ENCODE assay signal across 20 mouse cellular contexts in the genomic region with DNA sequence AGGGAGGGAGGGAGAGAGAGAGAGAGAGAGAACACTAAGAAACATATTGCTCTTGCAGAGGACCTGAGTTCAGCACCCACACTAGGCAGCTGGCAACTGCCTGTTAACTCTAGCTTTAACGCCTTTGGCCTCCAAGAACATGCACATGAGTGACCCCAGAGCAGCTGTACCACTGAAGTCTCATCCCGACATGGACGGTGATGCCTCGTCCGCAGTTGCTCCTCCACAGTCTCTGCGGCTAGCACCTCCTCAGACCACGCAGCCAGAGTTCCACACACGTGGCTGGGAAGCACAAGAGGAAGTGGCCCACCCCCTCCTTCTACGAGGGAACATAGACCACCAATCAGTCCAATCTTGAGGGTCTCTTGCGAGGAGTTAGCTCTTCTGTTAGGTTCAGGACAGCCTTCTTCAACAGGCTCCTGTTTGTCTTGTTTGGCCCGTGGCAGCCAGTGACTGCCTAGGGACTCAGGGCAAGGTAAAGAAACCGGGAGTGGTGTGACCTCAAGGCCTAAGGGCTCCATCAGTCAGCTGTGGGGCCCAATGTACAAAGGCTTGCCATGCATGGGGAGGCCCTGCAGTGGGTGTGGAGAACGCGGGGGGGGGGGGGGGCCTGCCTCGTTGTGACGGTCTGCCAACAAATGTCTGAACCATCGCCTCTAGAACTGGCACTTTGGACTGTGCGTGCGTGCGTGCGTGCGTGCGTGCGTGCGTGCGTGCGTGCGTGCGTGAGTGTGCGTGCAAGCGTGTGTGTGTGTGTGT. TPM values are rescaled to one million over a fixed set of nuclear protein-coding genes. Genes with fewer than 3 reads are reported as not detected.
DNase-seq lines count a peak whose midpoint lies in the region; ATAC-seq lines count a peak whose summit lies in the region.
"Had no signal": no experiment of that assay in that cellular context is flagged by ENCODE, and none has a peak within 500 bp of the region (broad histone marks: within the 10 kb centered on the region; RNA-seq: fewer than 3 reads in every experiment).

No protein-coding gene starts in this region.

- no peaks in the 10 kb centered on the region for H3K9me3 ChIP-seq in intestine, embryonic 15.5 days
- H3K9me3 ChIP-seq in limb, embryonic 10.5 days (replicated peaks): no peaks in the 10 kb centered on the region
- no peaks in the 10 kb centered on the region for H3K9me3 ChIP-seq in stomach, embryonic 16.5 days (replicated peaks; ENCODE audit: control insufficient read depth, low read length)
- H3K9me3 ChIP-seq: embryonic facial prominence, embryonic 13.5 days; forebrain, embryonic 12.5 days; hindbrain, embryonic 15.5 days had no signal

- peaks cover 71% of the 10 kb centered on the region for H3K4me1 ChIP-seq in intestine, embryonic 15.5 days (replicated peaks)
- peaks cover 80% of the 10 kb centered on the region for H3K4me1 ChIP-seq in limb, embryonic 10.5 days
- peaks cover 57% of the 10 kb centered on the region for H3K4me1 ChIP-seq in stomach, embryonic 16.5 days (ENCODE audit: control insufficient read depth, insufficient read depth, low read length)

- H3K36me3 ChIP-seq in intestine, embryonic 15.5 days: no peaks in the 10 kb centered on the region
- H3K36me3 ChIP-seq in limb, embryonic 10.5 days: no peaks in the 10 kb centered on the region
- no peaks in the 10 kb centered on the region for H3K36me3 ChIP-seq in stomach, embryonic 16.5 days (ENCODE audit: control insufficient read depth, insufficient read depth, low read length)
- H3K36me3 ChIP-seq: embryonic facial prominence, embryonic 13.5 days; G1E; hindbrain, embryonic 15.5 days had no signal

- ATAC-seq in intestine, embryonic 15.5 days: peak; percentile 67
- peak; percentile 54; the same call in 1 of the 2 replicates for ATAC-seq in stomach, embryonic 16.5 days (ENCODE audit: insufficient read depth, low FRiP score)
- ATAC-seq: activated CD4-positive, CD25-positive, alpha-beta regulatory T cell, adult 4 months; CD4-positive, CD25-positive, alpha-beta regulatory T cell, adult 4 months; forebrain, embryonic 16.5 days had no signal

- 77% methylated on average over 29 of the region's 31 CpGs for WGBS in intestine, embryonic 15.5 days
- WGBS in limb, embryonic 10.5 days: 89% methylated on average over 31 of the region's 31 CpGs
- WGBS in stomach, embryonic 16.5 days: 76% methylated on average over 31 of the region's 31 CpGs

- DNase-seq in kidney, adult 9 months: peak; percentile 13
- DNase-seq in kidney, adult 18-20 months: no peak
- no peak for DNase-seq in limb, embryonic 10.5 days (ENCODE audit: low spot score)
- no peak for DNase-seq in Muller cell, postnatal 12 days (ENCODE audit: inconsistent ontology term)
- no peak for DNase-seq in thymus, adult 18-20 months
- DNase-seq in urinary bladder, postnatal 4 days (ENCODE audit: low spot score in 2 of 2): no peak
- DNase-seq: cerebellum, adult 11-12 months; cerebellum, adult 9-10 months; cerebellum, postnatal 25 days; gastrocnemius, postnatal 25 days; heart, postnatal 10 days had no signal

- peak overlapping the region; percentile 1 for H3K4me2 ChIP-seq in intestine, embryonic 15.5 days (replicated peaks)
- H3K4me2 ChIP-seq in stomach, embryonic 16.5 days (ENCODE audit: low read depth, low read length): 0 out of 2 replicates have a peak overlapping the region, but pooled peaks have one; percentile 24
- H3K4me2 ChIP-seq: embryonic facial prominence, embryonic 13.5 days; forebrain, embryonic 12.5 days; hindbrain, embryonic 15.5 days had no signal

- peak overlapping the region; percentile 67; the same call in 1 of the 2 replicates for H3K27ac ChIP-seq in intestine, embryonic 15.5 days
- H3K27ac ChIP-seq in limb, embryonic 10.5 days: peak overlapping the region; percentile 31; the same call in 1 of the 2 replicates
- peak overlapping the region; percentile 88; the same call in 1 of the 2 replicates for H3K27ac ChIP-seq in stomach, embryonic 16.5 days (ENCODE audit: low read length)
- H3K27ac ChIP-seq: embryonic facial prominence, embryonic 13.5 days; forebrain, embryonic 12.5 days; hindbrain, embryonic 15.5 days had no signal

- H3K9ac ChIP-seq in intestine, embryonic 15.5 days: no peak overlapping the region
- no peak overlapping the region for H3K9ac ChIP-seq in stomach, embryonic 16.5 days (ENCODE audit: low read length)
- H3K9ac ChIP-seq: embryonic facial prominence, embryonic 13.5 days; forebrain, embryonic 12.5 days; hindbrain, embryonic 15.5 days had no signal

- no peaks in the 10 kb centered on the region for H3K27me3 ChIP-seq in intestine, embryonic 15.5 days (replicated peaks)
- peaks cover 17% of the 10 kb centered on the region; the same call in 1 of the 2 replicates for H3K27me3 ChIP-seq in limb, embryonic 10.5 days (ENCODE audit: low read depth, poor library complexity, severe bottlenecking)
- H3K27me3 ChIP-seq in stomach, embryonic 16.5 days (ENCODE audit: control insufficient read depth, insufficient read depth, low read length): no peaks in the 10 kb centered on the region
- H3K27me3 ChIP-seq: forebrain, embryonic 12.5 days; hindbrain, embryonic 15.5 days had no signal

- no peak overlapping the region for H3K4me3 ChIP-seq in intestine, embryonic 15.5 days (replicated peaks)
- no peak overlapping the region for H3K4me3 ChIP-seq in limb, embryonic 10.5 days
- no peak overlapping the region for H3K4me3 ChIP-seq in stomach, embryonic 16.5 days (replicated peaks; ENCODE audit: low read length)
- H3K4me3 ChIP-seq: embryonic facial prominence, embryonic 13.5 days; forebrain, embryonic 12.5 days; hindbrain, embryonic 15.5 days had no signal

RNA-seq across cellular contexts. Expression of a gene that starts 24.0 kb away (rescaled TPM):
- 8.7 and 9.3 TPM in 2 replicates for polyA plus RNA-seq in intestine, embryonic 15.5 days (2015; fragmentation: Nextera tagmentation; extraction: Ambion mirVana)
- 5.4 and 6.2 TPM in 2 replicates for polyA plus RNA-seq in limb, embryonic 10.5 days (2016; fragmentation: Nextera tagmentation; extraction: Ambion mirVana)
- 6.5 and 6.9 TPM in 2 replicates for polyA plus RNA-seq in stomach, embryonic 16.5 days (2015; fragmentation: Nextera tagmentation; extraction: Ambion mirVana)
- polyA plus RNA-seq: G1E had no signal

RNA-seq across cellular contexts. Expression of a gene that starts 54.9 kb away (rescaled TPM):
- polyA plus RNA-seq in intestine, embryonic 15.5 days (2015; fragmentation: Nextera tagmentation; extraction: Ambion mirVana): 0.55 and 0.69 TPM in 2 replicates
- polyA plus RNA-seq in limb, embryonic 10.5 days (2016; fragmentation: Nextera tagmentation; extraction: Ambion mirVana): 0.06 and 0.21 TPM in 2 replicates
- polyA plus RNA-seq in stomach, embryonic 16.5 days (2015; fragmentation: Nextera tagmentation; extraction: Ambion mirVana): 0.44 and 0.65 TPM in 2 replicates
- polyA plus RNA-seq: CD4-positive, CD25-positive, alpha-beta regulatory T cell, adult 4 months; G1E had no signal

Comparison
In these comparisons a context has a peak if more than half of its experiments do, and no peak if none do; other contexts are left out.
1. H3K27ac ChIP-seq: peak in every context shown above with its lines; median percentile 88 in stomach, embryonic 16.5 days; 67 in intestine, embryonic 15.5 days; 31 in limb, embryonic 10.5 days.